Mouse (Mus musculus): ENCODE results near the gene Cntn5.

DNA sequence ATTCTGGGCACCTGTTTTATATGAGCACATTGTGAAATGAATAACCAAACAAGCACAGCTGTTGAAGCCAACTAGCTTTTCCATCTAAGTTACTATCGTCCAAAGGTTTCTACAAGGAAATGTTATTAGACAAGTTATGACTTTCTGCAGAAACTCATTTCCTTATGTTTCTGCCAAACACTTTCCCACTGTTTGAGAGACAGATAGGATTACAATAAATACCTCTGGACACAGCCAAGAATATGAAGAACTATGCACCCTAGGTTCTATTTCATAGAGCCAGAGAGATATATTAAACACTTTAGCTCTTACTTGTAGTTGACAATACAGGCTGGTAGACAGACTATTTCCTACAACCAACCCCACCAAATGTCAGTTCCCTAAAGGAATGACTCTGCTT, 383.5 kb downstream of the Cntn5 start:
- TF ChIP-seq CTCF (IDR thresholded peaks at IDR 0.05; ENCODE audit: borderline replicate concordance, insufficient read depth, low read length) (no peak), POLR2A (IDR thresholded peaks at IDR 0.05; ENCODE audit: low read depth, low read length) (no peak)
